Mouse (Mus musculus) c-Kit-positive CD71-positive TER-119-negative erythroid progenitor cells, embryonic 14.5 days (primary cell): ENCODE data around the gene Pomp.

Experiments
- DNase-seq: peaks from one replicate; pipeline ENCODE4 v3.0.0-alpha.2; 2013; ENCODE audit warnings: low read depth

The Pomp gene

GRCm38 (mm10) chr5:147860449-147861261 is at the start of gene Pomp:
Pomp (plus strand) TSS chr5:147860461.
- DNase-seq, result peak; percentile 76

GRCm38 (mm10) chr5:147812255-147813040 is 47.8 kb upstream of the Pomp start:
- no peak for DNase-seq

- no peak for DNase-seq
These were observed 45.3 kb upstream of the Pomp start for GRCm38 (mm10) chr5:147814971-147815370.

GRCm38 (mm10) chr5:147815592-147815991 is 44.7 kb upstream of the Pomp start:
- DNase-seq, result no peak

DNA sequence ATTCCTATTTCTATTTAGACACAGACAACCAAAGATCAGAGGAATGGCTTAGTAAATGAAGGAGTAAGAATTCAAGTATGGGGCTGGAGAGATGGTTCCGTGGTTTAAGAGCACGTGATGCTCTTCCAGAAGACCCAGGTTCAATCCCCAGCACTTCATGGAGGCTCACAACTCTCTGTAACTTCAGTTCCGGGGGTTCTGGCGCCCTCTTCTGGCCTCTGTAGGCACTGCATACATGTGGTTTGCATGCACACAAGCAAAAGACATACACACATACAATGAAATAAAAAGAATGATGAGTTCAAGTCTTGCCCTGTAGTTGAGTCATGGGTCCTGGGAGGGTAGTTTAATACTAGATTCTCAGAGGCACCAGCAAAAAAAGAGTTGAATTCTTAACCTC is 43.8 kb upstream of the Pomp start:
- DNase-seq, result no peak

- DNase-seq, result no peak
These were observed 42.3 kb upstream of the Pomp start for GRCm38 (mm10) chr5:147817747-147818496.

- DNase-seq, result no peak
These were observed 41.4 kb upstream of the Pomp start for GRCm38 (mm10) chr5:147818866-147819265.

DNA sequence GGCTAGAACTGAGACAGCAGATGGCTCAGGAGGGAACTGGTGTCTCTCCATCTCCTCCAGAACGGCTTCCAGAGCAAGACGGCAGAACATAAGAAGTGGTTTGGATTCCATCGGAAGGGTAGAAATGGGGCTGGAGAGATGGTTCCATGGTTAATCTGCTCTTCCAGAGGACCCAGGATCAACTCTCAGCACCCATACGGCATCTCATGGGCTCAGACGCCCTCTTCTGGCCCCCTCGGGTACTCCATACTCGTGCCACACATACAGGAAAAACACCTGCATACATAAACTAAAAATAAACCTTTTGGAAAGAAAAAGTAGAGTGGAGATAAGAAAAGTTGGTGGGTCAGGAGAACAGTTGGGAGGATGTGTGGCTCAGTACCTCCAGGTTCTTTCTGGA is 40.4 kb upstream of the Pomp start:
- DNase-seq, result no peak

GRCm38 (mm10) chr5:147824021-147824605 is 36.1 kb upstream of the Pomp start:
- no peak for DNase-seq

DNA sequence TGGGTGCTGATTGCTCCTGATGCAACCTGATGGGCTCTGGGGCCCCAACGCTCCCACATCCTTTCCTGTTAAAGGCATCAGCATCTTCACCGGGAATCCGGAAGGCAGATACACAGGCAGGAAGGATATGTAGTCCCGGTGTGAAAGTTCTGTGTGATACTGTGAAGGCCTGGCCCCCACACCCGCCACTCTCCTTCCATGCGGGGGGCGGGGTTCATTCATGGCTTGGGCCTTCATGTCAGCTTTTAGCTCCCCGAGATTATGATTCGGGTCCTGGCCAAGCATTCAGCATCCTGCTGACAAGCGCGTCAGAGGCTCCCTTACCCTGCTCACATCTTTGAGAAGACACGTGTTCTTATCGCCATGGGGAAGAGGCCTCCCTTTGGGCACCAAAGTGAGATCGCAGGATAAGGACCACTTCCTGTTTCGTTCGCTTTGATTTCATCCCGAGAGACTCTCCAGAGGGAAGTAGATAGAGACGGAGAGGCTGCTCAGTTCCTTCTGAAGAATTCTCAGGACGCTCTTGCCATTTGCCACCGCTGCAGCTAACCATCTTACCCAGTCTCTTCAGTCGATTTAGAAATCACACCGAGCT is 34.8 kb upstream of the Pomp start:
- no peak for DNase-seq

- DNase-seq, result no peak
These were observed 34.2 kb upstream of the Pomp start for GRCm38 (mm10) chr5:147826091-147826490.

- DNase-seq, result no peak
These were observed 33.7 kb upstream of the Pomp start for GRCm38 (mm10) chr5:147826546-147826945.

DNA sequence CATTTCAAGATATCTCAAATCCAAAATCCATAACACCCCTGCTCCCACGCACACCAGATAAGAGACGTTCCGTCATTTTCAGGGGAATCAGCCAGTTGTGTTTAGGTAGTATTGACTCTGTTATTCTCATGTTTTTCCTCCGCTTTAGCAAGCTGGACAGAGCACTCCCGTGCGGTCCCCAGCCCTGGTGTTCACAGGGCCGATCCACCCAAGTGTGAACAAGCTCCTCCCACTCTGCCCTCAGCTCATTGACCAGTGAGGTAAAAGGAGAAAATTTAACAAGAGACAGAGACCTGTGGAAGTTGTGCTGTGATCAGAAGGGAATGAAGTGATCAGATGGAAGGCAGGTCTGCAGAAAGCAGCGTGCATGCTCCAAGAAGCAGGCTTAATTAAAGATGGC is 31.4 kb upstream of the Pomp start:
- no peak for DNase-seq

- no peak for DNase-seq
These were observed 27.4 kb upstream of the Pomp start for GRCm38 (mm10) chr5:147832842-147833241.

GRCm38 (mm10) chr5:147834841-147835500 is 25.3 kb upstream of the Pomp start:
- DNase-seq, result no peak

DNA sequence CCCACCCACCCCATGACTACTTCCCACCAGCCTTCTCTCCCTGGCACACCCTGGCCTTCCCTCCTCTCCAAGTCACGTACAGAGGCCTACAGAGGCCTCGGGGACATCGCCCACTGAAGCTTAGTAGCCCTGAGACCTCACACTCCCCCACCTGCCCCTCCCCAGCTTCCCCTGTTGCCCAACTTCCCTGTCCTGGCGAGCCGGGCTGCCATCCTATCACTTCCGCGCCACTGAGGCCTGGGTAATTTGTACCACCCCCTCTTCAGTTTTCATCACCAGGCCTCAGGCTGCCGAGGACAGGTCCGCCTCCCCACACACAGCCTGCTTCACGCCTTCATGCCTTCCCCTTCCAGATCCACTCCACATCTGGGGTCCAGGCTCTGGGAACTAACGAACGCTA is 20.8 kb upstream of the Pomp start:
- DNase-seq, result no peak

DNA sequence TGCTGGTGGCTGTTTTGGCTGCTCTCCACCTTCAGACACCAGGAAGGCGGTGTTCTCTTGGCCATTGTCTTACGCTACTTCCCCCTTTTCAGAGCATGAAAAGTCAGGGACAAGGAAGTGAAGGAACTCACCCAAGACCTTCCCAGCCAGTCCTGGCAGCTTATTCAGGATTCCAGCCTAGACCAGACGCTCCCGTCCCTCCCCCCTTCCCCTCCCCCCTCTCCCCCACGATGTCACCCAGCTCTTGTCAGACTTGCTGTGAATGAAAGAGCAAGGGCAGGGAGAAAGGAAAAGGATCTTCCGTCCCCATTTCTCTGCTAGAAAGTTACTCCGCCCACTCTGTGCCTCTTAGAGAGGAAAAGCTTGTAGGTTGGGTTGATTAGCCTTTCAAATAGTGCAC is 16.9 kb upstream of the Pomp start:
- no peak for DNase-seq

DNA sequence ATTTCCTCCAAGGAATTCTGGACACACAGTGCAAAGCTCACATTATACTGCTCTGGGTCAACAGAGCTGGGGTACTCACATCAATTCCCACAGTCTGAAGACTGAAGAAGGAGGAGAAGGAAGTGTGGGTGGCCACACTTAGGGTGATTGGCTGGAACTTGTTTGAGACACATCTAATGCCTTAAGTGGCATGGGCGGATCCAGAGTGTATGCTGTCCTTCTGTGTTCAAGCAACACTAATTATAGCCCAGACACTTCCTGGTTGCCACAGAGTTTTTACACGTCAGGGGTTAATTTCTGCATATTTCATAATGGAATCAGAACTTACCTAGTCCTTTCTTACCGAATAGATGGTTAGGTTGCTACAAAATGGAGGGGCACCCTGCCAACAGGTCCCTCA is 14.9 kb upstream of the Pomp start:
- no peak for DNase-seq

DNA sequence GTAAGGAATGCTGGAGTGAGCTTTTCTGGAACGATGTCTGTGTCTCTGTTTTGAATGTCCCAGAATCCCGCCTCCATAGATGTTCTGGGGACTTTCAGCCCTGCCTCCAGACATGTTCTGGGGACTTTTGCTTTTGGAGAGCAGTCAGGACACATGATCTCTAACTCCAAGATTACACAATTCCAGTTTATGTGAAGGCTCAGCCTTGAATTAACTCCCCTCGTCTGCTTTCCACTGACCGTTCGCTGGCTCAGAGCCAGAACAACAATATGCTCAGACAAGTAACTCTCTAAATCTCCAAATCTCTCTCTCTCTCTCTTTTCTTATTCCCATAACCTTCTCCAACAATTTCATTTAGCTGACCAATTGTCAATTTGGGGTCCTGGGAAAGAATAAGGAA is 12.9 kb upstream of the Pomp start:
- no peak for DNase-seq

- DNase-seq, result peak; percentile 38
These were observed 11.9 kb upstream of the Pomp start for GRCm38 (mm10) chr5:147848164-147848863.

DNA sequence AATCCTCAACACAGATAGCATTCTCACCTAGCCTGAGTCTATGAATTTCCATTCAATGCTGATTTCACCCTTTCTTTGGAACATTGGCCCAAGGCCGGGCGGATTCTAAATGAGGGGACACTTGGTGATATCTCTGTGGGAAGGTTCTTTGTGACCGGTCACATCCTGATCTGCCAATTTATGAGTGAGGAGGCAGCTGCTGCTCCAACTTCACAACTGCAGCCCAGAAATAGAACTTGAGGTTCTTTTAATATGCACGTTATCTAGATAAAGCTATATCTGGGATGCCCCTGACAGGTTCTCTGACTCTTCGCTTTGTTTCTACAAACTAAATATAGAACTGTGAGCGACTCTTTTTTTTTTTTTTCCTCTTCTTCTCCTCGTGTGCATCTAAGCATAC is 10.1 kb upstream of the Pomp start:
- DNase-seq, result no peak
